Mouse (Mus musculus): ENCODE results near the gene Plscr3. TPM values are rescaled to one million over a fixed set of nuclear protein-coding genes. Genes with fewer than 3 reads are reported as not detected.

Gene Plscr3
- total RNA-seq, 2 experiments from 2014 or later = 16.3 to 16.6 TPM

DNA sequence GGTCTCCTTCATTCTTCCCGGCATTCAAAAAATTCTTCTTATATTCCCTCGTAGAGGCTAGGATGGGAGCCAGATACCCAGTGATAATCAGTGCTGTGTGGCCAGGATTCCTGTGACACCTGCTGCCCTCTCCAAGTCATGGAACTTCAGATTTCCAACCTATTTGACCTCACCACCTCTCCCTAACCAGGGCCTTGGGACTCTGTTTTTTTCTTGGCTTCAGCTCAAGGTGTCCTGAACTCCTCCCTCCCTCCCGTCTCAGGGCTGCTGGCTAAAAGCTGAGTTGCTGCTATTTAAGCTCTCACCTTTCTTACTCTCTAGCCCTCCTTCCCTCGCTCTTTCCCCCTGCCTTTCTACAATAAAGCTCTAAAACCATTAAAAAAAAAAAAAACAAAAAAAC, 53.7 kb downstream of the Plscr3 start:
- no peak for DNase-seq

DNA sequence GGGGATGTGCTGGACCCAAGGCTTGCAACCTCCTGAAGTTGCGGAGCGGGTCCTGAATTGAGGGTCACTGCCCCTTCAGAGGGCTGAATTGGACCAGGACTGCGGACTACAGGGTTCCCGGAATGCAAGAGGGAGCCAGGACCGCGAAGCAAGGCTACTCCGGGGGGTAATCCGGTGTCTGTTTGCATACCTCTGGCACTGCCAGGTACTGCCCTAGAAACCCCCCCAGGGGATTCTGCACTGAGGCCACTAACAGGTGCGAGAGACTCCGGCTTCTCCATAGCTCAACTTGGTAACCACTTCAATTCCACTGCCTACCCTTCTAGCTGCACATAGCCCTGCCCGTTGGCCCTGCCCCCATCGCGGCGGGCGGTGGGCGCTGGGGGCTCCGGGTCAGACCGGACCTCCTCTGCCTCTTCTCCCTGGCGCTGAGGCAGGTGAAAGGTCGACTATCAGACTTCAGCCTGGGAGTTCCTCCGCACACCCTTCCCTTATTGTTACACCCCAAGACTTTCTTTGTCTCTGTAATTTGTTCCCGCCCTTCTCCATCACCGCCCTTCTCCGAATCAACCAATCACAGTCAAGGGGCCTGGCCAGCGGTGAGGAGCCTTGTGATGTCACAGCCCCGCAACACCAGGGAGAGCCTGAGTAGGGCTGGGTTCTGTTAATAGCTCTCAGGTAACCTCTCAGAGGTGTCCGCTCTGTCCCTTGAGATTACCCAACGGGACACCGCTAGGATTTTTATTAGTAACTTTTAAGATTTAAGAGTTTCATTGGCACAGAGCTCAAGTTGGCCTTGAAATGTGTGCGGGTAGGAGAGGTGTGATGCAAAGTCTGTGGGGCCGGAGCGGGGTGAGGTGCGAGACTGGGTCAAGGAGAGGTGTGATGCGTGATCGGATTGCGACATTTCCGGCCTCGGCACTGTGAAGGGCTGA, 54.6 kb downstream of the Plscr3 start, which contains the start of the genes 2810408A11Rik and Neurl4:
Gene 2810408A11Rik (minus strand): TSS at position 517 of the 935 bp plus-strand sequence.
Gene Neurl4 (plus strand): TSS at position 602 of the 935 bp plus-strand sequence.
- peak; percentile 84 to 86 for DNase-seq

DNA sequence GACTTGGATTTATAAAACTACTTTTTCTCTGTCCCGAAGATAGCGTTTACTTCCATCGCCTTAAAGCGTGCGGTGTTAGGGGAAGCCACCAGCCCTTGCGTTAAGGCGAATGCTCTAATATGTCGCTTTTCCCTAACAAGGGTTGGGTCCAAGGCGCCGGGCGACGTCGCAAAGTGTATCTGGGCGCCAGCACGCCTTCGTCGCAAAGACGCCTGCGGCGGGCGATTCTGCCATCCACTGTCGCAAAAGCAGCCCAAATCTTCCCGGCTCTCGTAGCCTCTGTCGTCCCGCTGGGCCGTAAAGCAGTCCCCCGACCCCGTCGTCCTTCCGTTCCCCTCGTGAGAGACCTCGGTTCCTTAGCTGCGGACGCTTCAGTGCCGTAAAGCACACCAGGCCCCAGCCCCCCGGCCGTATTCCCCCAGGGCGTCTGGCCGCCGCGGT, 55.2 kb downstream of the Plscr3 start:
- peak; percentile 97 for DNase-seq

Small RNAs within 50 kb of the gene (microRNA-seq; reads per million reads assigned to microRNA genes)
- 0 reads per million in 2 experiments for gene Mir6924

Other genes with a start within 250 kb of the Plscr3 start
- gene Atp1b2, start 240.4 kb upstream of the Plscr3 start, total RNA-seq (2021) = 100 to 1,000 TPM; 400 to 418 TPM
- gene Shbg, start 228.5 kb upstream of the Plscr3 start, total RNA-seq (2021) = not detected
- gene Sat2, start 224.4 kb upstream of the Plscr3 start, total RNA-seq (2021) = 10 to 100 TPM; 11.7 to 13.7 TPM
- gene Fxr2, start 213.4 kb upstream of the Plscr3 start, total RNA-seq (2021) = 100 to 1,000 TPM; 147 to 153 TPM
- not detected for gene Sox15, start 191.1 kb upstream of the Plscr3 start, total RNA-seq (2021)
- gene Mpdu1, start 183.7 kb upstream of the Plscr3 start, total RNA-seq (2021) = 10 to 100 TPM; 55.0 to 58.8 TPM
- gene Cd68, start 180.2 kb upstream of the Plscr3 start, total RNA-seq (2021) = 10 to 100 TPM; 11.9 to 13.5 TPM
- gene Eif4a1, start 174.0 kb upstream of the Plscr3 start, total RNA-seq (2021) = 100 to 1,000 TPM; 352 to 354 TPM
- gene Senp3, start 164.3 kb upstream of the Plscr3 start, total RNA-seq (2021) = 100 to 1,000 TPM; 101 to 122 TPM
- gene Tnfsf13, start 160.6 kb upstream of the Plscr3 start, total RNA-seq (2021) = 1 to 10 TPM; 2.1 to 3.1 TPM
- 1 to 10 TPM; 8.2 to 8.8 TPM for gene Tnfsf12, start 150.5 kb upstream of the Plscr3 start, total RNA-seq (2021)
- 1 to 10 TPM in 1 of 2 experiments, under 1 TPM in 1; 0.90 to 1.2 TPM for gene Tnfsfm13, start 150.3 kb upstream of the Plscr3 start, total RNA-seq (2021)
- gene Polr2a, start 87.7 kb upstream of the Plscr3 start, total RNA-seq (2021) = 10 to 100 TPM; 61.2 to 61.3 TPM
- not detected for gene Slc35g3, start 84.4 kb upstream of the Plscr3 start, total RNA-seq (2021)
- 100 to 1,000 TPM; 116 to 126 TPM for gene Zbtb4, start 80.5 kb upstream of the Plscr3 start, total RNA-seq (2021)
- 1 to 10 TPM in 1 of 2 experiments, under 1 TPM in 1; 0.72 to 1.3 TPM for gene Chrnb1, start 50.4 kb upstream of the Plscr3 start, total RNA-seq (2021)
- 10 to 100 TPM; 29.2 to 31.6 TPM for gene Fgf11, start 44.5 kb upstream of the Plscr3 start, total RNA-seq (2021)
- gene Tmem102, start 40.8 kb upstream of the Plscr3 start, total RNA-seq (2021) = under 1 TPM in 1 of 2 experiments, not detected in 1; 0.17 TPM
- not detected for gene Gm39566, start 31.1 kb upstream of the Plscr3 start, total RNA-seq (2021)
- not detected for gene Spem2, start 27.9 kb upstream of the Plscr3 start, total RNA-seq (2021)
- under 1 TPM; 0.57 to 0.63 TPM for gene Spem1, start 24.2 kb upstream of the Plscr3 start, total RNA-seq (2021)
- 100 to 1,000 TPM; 192 to 206 TPM for gene Nlgn2, start 8.6 kb upstream of the Plscr3 start, total RNA-seq (2021)
- 100 to 1,000 TPM; 109 to 128 TPM for gene Tmem256, start 7.9 kb upstream of the Plscr3 start, total RNA-seq (2021)
- gene Tnk1, start 12.4 kb downstream of the Plscr3 start, total RNA-seq (2021) = under 1 TPM in 1 of 2 experiments, not detected in 1; 0.18 TPM
- not detected for gene Tmem95, start 31.6 kb downstream of the Plscr3 start, total RNA-seq (2021)
- gene Kctd11, start 35.0 kb downstream of the Plscr3 start, total RNA-seq (2021) = 1 to 10 TPM; 1.1 TPM
- not detected for gene Acap1, start 49.2 kb downstream of the Plscr3 start, total RNA-seq (2021)
- under 1 TPM; 0.46 to 0.95 TPM for gene 2810408A11Rik, start 54.6 kb downstream of the Plscr3 start, total RNA-seq (2021)
- gene Neurl4, start 54.7 kb downstream of the Plscr3 start, total RNA-seq (2021) = 100 to 1,000 TPM; 117 to 118 TPM
- 10 to 100 TPM; 31.9 to 38.2 TPM for gene Gps2, start 67.5 kb downstream of the Plscr3 start, total RNA-seq (2021)
- 100 to 1,000 TPM; 416 to 445 TPM for gene Eif5a, start 75.6 kb downstream of the Plscr3 start, total RNA-seq (2021)
- 10 to 100 TPM; 10.9 to 11.1 TPM for gene Ybx2, start 89.4 kb downstream of the Plscr3 start, total RNA-seq (2021)
- 1 to 10 TPM; 1.8 TPM for gene Slc2a4, start 101.8 kb downstream of the Plscr3 start, total RNA-seq (2021)
- gene Cldn7, start 118.4 kb downstream of the Plscr3 start, total RNA-seq (2021) = not detected
- gene Ctdnep1, start 134.8 kb downstream of the Plscr3 start, total RNA-seq (2021) = 100 to 1,000 TPM; 113 to 116 TPM
- 10 to 100 TPM; 77.5 to 78.4 TPM for gene Elp5, start 136.1 kb downstream of the Plscr3 start, total RNA-seq (2021)
- 100 to 1,000 TPM; 232 to 236 TPM for gene Gabarap, start 144.8 kb downstream of the Plscr3 start, total RNA-seq (2021)
- 10 to 100 TPM; 45.4 to 47.4 TPM for gene Phf23, start 149.4 kb downstream of the Plscr3 start, total RNA-seq (2021)
- 10 to 100 TPM; 36.8 to 41.7 TPM for gene Dvl2, start 154.2 kb downstream of the Plscr3 start, total RNA-seq (2021)
- gene Acadvl, start 169.0 kb downstream of the Plscr3 start, total RNA-seq (2021) = 10 to 100 TPM; 54.9 to 58.6 TPM
- gene Dlg4, start 170.6 kb downstream of the Plscr3 start, total RNA-seq (2021) = 100 to 1,000 TPM; 888 to 914 TPM
- gene Asgr1, start 207.7 kb downstream of the Plscr3 start, total RNA-seq (2021) = 1 to 10 TPM in 1 of 2 experiments, not detected in 1; 1.2 TPM
- gene Asgr2, start 246.3 kb downstream of the Plscr3 start, total RNA-seq (2021) = not detected

Measured in layer of hippocampus, postnatal 36 days (tissue).